Mouse (Mus musculus) liver, embryonic 11.5 days (tissue): Measurements from ENCODE around the gene 3110018I06Rik. TPM values are rescaled to one million over a fixed set of nuclear protein-coding genes. Genes with fewer than 3 reads are reported as not detected.
A peak's percentile ranks its signal among the peaks of the same experiment; 100 is the strongest.

Experiments used
- ATAC-seq: fragments of 200-750 bp; cut with Nextera tagmentation; replicated peaks from 2 replicates; pipeline ENCODE4 v1.8.0; 2017; ENCODE audit warnings: moderate number of reproducible peaks, mild to moderate bottlenecking, moderate TSS enrichment, moderate library complexity; ENCODE audit not compliant: low FRiP score
- DNase-seq: peaks from one replicate; pipeline ENCODE4 v3.0.0-alpha.2; 2017; ENCODE audit warnings: low spot score
- H3K27ac ChIP-seq: fragments of 300-500 bp; sonication (generic); 2 replicates; pipeline ENCODE4 v1.5.1; 2014; ENCODE audit warnings: mild to moderate bottlenecking, low read depth, low read length, control low read depth
- H3K27me3 ChIP-seq: fragments of 300-500 bp; sonication (generic); replicated peaks from 2 replicates; pipeline ENCODE4 v1.6.1; 2014; ENCODE audit warnings: low read length, mixed read lengths; ENCODE audit not compliant: control insufficient read depth, insufficient read depth
- H3K36me3 ChIP-seq: fragments of 300-500 bp; sonication (generic); 2 replicates; pipeline ENCODE4 v1.6.1; 2014; ENCODE audit warnings: mild to moderate bottlenecking, low read length, moderate library complexity, mixed read lengths; ENCODE audit not compliant: control insufficient read depth, insufficient read depth
- H3K4me1 ChIP-seq: fragments of 300-500 bp; sonication (generic); replicated peaks from 2 replicates; pipeline ENCODE4 v1.6.1; 2014; ENCODE audit warnings: low read length, mixed read lengths; ENCODE audit not compliant: control insufficient read depth, insufficient read depth
- H3K4me2 ChIP-seq: fragments of 300-500 bp; sonication (generic); 2 replicates; pipeline ENCODE4 v1.6.1; 2014; ENCODE audit warnings: mild to moderate bottlenecking, control low read depth, moderate library complexity
- H3K4me3 ChIP-seq: fragments of 300-500 bp; sonication (generic); 2 replicates; pipeline ENCODE4 v1.5.1; 2014; ENCODE audit warnings: low read depth, low read length, control low read depth
- H3K9ac ChIP-seq: fragments of 300-500 bp; sonication (generic); 2 replicates; pipeline ENCODE4 v1.6.1; 2014; ENCODE audit warnings: low read depth, low read length, control low read depth
- H3K9me3 ChIP-seq: fragments of 300-500 bp; sonication (generic); 2 replicates; pipeline ENCODE4 v1.6.1; 2016; ENCODE audit warnings: low read length, inconsistent platforms, mixed read lengths; ENCODE audit not compliant: control insufficient read depth
- WGBS: fragments of 180-500 bp; shearing (Covaris S2); extraction: QIAGEN DNeasy Blood & Tissue Kit; methylation state at CpG from one replicate; pipeline ENCODE4 v1.1.7; 2014; 5-methylcytosine and 5-hydroxymethylcytosine counted together
- polyA plus RNA-seq: library from polyadenylated mRNA; unstranded; fragments of >200 nt; fragmentation: Nextera tagmentation; extraction: Ambion mirVana; gene quantifications from 2 replicates; pipeline ENCODE4 v1.2.1, GENCODE M21; 2014

3110018I06Rik gene
- polyA plus RNA-seq = not detected in 2 replicates

GRCm38 (mm10) chr12:107488371-107488770 is at the start of gene 3110018I06Rik:
TSS of gene 3110018I06Rik (plus strand) at chr12:107488632.
- no peak within 1 kb of the TSS for H3K9ac ChIP-seq
- WGBS = 72% methylated on average over 6 of the region's 6 CpGs
- no peaks in the 10 kb centered on the region for H3K4me1 ChIP-seq
- no peaks in the 10 kb centered on the region for H3K9me3 ChIP-seq
- ATAC-seq (no peak), DNase-seq (no peak)
- no peaks in the 10 kb centered on the region for H3K27me3 ChIP-seq
- no peak within 1 kb of the TSS for H3K4me3 ChIP-seq
- H3K27ac ChIP-seq = no peak within 1 kb of the TSS
- no peak within 1 kb of the TSS for H3K4me2 ChIP-seq
- H3K36me3 ChIP-seq = no peaks in the 10 kb centered on the region

GRCm38 (mm10) chr12:107444681-107445080 is 43.8 kb upstream of the 3110018I06Rik start:
- H3K4me1 ChIP-seq = no peaks in the 10 kb centered on the region
- H3K27me3 ChIP-seq = no peaks in the 10 kb centered on the region
- DNase-seq (no peak), ATAC-seq (no peak)
- H3K36me3 ChIP-seq = no peaks in the 10 kb centered on the region
- H3K4me2 ChIP-seq = no peak overlapping the region
- no peak overlapping the region for H3K27ac ChIP-seq
- H3K4me3 ChIP-seq = no peak overlapping the region
- no peak overlapping the region for H3K9ac ChIP-seq
- 89% methylated on average over 7 of the region's 7 CpGs for WGBS
- no peaks in the 10 kb centered on the region for H3K9me3 ChIP-seq

GRCm38 (mm10) chr12:107457835-107458234 is 30.6 kb upstream of the 3110018I06Rik start:
- no peak for DNase-seq
- no peak overlapping the region for H3K4me2 ChIP-seq
- no peak overlapping the region for H3K4me3 ChIP-seq
- H3K9me3 ChIP-seq = no peaks in the 10 kb centered on the region
- 80% methylated on average over 9 of the region's 9 CpGs for WGBS
- H3K27ac ChIP-seq = no peak overlapping the region
- ATAC-seq = no peak
- no peak overlapping the region for H3K9ac ChIP-seq
- no peaks in the 10 kb centered on the region for H3K36me3 ChIP-seq
- no peaks in the 10 kb centered on the region for H3K4me1 ChIP-seq
- H3K27me3 ChIP-seq = no peaks in the 10 kb centered on the region

- no peak overlapping the region for H3K4me2 ChIP-seq
- H3K27me3 ChIP-seq = no peaks in the 10 kb centered on the region
- H3K9me3 ChIP-seq = no peaks in the 10 kb centered on the region
- 16% methylated on average over 5 of the region's 5 CpGs for WGBS
- H3K9ac ChIP-seq = no peak overlapping the region
- H3K36me3 ChIP-seq = no peaks in the 10 kb centered on the region
- no peak overlapping the region for H3K27ac ChIP-seq
- DNase-seq (peak; percentile 36), ATAC-seq (no peak)
- no peak overlapping the region for H3K4me3 ChIP-seq
- H3K4me1 ChIP-seq = no peaks in the 10 kb centered on the region
These were observed 23.7 kb upstream of the 3110018I06Rik start for GRCm38 (mm10) chr12:107464731-107465130.

DNA sequence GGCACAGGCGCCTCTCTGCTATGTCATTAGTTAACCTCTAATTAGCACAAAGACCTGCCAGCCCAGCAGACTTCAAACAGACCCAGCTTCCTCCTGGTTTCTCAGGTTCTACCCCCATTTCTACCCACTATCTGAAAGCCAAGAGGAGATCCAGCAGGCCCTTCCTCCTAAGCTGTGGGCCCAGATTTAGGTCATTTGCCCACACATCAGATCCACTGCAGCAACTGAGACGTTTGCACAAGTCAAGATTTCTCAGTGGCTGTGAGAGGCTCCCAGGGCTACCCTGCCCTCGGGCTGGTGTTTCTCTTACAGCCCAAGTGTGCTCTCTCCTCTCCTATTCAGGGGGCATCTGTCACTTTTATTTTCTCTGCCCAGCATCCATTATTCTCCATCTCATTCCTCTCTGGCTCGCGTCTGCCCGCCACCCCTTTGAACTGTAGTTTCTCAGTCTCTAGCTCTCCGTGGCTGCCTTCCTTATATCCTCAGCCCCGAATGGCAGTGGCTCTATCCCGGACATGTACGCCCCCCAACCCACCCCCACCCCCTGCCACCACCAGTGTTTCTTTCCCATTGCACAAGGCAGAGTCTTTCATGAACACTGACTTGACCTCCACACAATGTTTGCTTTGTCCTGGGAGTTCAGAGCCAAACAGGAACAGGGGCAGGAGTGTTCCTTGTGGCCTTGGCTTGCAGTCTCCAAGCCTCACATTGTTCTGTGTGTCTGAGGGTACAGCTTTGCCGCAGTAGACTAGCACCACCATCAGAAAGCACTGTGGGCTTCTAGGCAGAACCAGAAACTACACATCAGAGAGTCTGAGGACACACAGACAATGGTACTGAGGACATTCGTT is 11.8 kb upstream of the 3110018I06Rik start:
- 70% methylated on average over 12 of the region's 12 CpGs for WGBS
- DNase-seq (no peak), ATAC-seq (no peak)
- Histone ChIP-seq H3K27me3 (no peaks in the 10 kb centered on the region), H3K4me2 (no peak overlapping the region), H3K36me3 (no peaks in the 10 kb centered on the region), H3K9ac (no peak overlapping the region), H3K4me3 (no peak overlapping the region), H3K4me1 (no peaks in the 10 kb centered on the region), H3K27ac (no peak overlapping the region), H3K9me3 (no peaks in the 10 kb centered on the region)

DNA sequence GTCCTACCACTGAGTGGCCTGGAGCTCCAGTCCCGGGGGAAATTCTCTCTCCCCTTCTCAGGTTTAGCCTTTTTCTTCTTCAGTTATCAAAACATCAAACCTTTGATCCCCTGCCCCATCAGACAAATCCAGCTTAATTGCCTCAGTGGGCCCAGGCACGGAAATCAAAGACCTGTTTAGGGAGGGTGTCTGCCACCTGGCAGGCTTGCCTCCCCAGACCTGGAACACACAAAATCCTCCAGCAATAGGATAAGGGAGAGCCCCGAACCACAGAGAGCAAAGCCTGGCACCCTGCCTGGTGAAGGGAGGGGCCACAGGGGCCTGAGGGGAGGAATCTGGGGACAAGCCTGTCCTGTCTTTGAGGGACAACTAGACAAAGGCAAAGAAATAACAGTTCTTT is 9.1 kb upstream of the 3110018I06Rik start:
- 26% methylated on average over 3 of the region's 3 CpGs for WGBS
- DNase-seq (no peak), ATAC-seq (no peak)
- H3K9ac ChIP-seq = no peak overlapping the region
- no peaks in the 10 kb centered on the region for H3K36me3 ChIP-seq
- H3K4me3 ChIP-seq = no peak overlapping the region
- H3K27me3 ChIP-seq = no peaks in the 10 kb centered on the region
- H3K4me1 ChIP-seq = no peaks in the 10 kb centered on the region
- H3K4me2 ChIP-seq = no peak overlapping the region
- no peak overlapping the region for H3K27ac ChIP-seq
- no peaks in the 10 kb centered on the region for H3K9me3 ChIP-seq

- H3K9ac ChIP-seq = no peak overlapping the region
- WGBS = 72% methylated on average over 5 of the region's 5 CpGs
- no peak overlapping the region for H3K4me2 ChIP-seq
- no peaks in the 10 kb centered on the region for H3K4me1 ChIP-seq
- ATAC-seq = no peak
- H3K4me3 ChIP-seq = no peak overlapping the region
- H3K36me3 ChIP-seq = no peaks in the 10 kb centered on the region
- no peaks in the 10 kb centered on the region for H3K27me3 ChIP-seq
- no peak for DNase-seq
- no peaks in the 10 kb centered on the region for H3K9me3 ChIP-seq
- no peak overlapping the region for H3K27ac ChIP-seq
These were observed 5.4 kb upstream of the 3110018I06Rik start for GRCm38 (mm10) chr12:107483031-107483430.

- H3K27me3 ChIP-seq = no peaks in the 10 kb centered on the region
- no peaks in the 10 kb centered on the region for H3K4me1 ChIP-seq
- no peak for ATAC-seq
- H3K9me3 ChIP-seq = no peaks in the 10 kb centered on the region
- no peak overlapping the region for H3K27ac ChIP-seq
- no peak overlapping the region for H3K4me3 ChIP-seq
- DNase-seq = no peak
- H3K9ac ChIP-seq = no peak overlapping the region
- WGBS = 73% methylated on average over 1 of the region's 1 CpGs
- H3K4me2 ChIP-seq = no peak overlapping the region
- no peaks in the 10 kb centered on the region for H3K36me3 ChIP-seq
These were observed 2.9 kb downstream of the 3110018I06Rik start for GRCm38 (mm10) chr12:107491344-107491743.

DNA sequence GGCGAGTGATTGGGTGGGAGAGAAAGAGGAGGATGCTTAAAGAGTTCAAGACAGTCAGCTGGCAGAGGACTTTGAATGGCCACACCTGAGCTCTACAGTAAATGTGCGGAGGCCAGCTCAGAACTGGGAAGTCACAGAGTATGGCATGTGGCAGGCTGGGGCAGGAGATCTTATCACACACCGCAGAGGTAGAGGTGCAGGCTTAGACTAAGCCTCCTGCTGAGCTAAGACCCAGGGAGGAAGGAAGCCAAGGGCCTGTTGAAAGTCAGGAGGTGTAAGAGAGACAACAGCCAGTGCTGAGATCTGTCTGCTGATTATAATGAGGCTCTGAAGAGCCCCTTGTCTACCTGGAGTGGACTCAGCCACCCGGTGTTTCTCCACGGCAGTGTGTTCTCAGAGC is 8.5 kb downstream of the 3110018I06Rik start:
- WGBS = 68% methylated on average over 5 of the region's 5 CpGs

More for the DNA sequence above, 8.5 kb downstream of the 3110018I06Rik start:
- H3K27me3 ChIP-seq = no peaks in the 10 kb centered on the region
- no peaks in the 10 kb centered on the region for H3K9me3 ChIP-seq
- H3K36me3 ChIP-seq = no peaks in the 10 kb centered on the region
- no peak overlapping the region for H3K9ac ChIP-seq
- H3K4me2 ChIP-seq = no peak overlapping the region
- no peak for ATAC-seq
- H3K4me3 ChIP-seq = no peak overlapping the region
- no peaks in the 10 kb centered on the region for H3K4me1 ChIP-seq
- no peak overlapping the region for H3K27ac ChIP-seq
- no peak for DNase-seq
